Mouse (Mus musculus) G1E (cell line): Measurements from ENCODE around the gene Gemin2.

Source experiments
- CTCF ChIP-seq: IDR thresholded peaks from 2 replicates; pipeline ENCODE4 v1.5.1; 2012; ENCODE audit warnings: low read depth, low read length, inconsistent platforms, mixed read lengths
- GATA1 ChIP-seq: IDR thresholded peaks from 2 replicates; pipeline ENCODE4 v1.6.1; 2012; ENCODE audit warnings: borderline replicate concordance, low read length, inconsistent platforms, mixed read lengths
- POLR2AphosphoS5 ChIP-seq: IDR thresholded peaks from 2 replicates; pipeline ENCODE4 v1.6.1; 2012; ENCODE audit warnings: low read depth, low read length, inconsistent platforms; ENCODE audit not compliant: insufficient replicate concordance
- TAL1 ChIP-seq: conservative IDR thresholded peaks from 2 replicates; pipeline ENCODE4 v1.6.1; 2012; ENCODE audit warnings: low read depth, low read length, inconsistent platforms, mixed read lengths

GRCm38 (mm10) chr12:59065776-59066175 lies 52.6 kb downstream of the Gemin2 start:
- TF ChIP-seq CTCF (no peak), TAL1 (no peak), POLR2AphosphoS5 (no peak), GATA1 (no peak)
